Mouse (Mus musculus): ENCODE measurements around the gene Fkbpl.

Fkbpl gene

GRCm38 (mm10) chr17:34627093-34627942 lies 17.2 kb upstream of the Fkbpl start:
- peak; percentile 84 to 89 for DNase-seq

GRCm38 (mm10) chr17:34627943-34628643 lies 16.5 kb upstream of the Fkbpl start, which contains the start of gene Ppt2:
Gene Ppt2 (minus strand): TSS chr17:34628510.
- DNase-seq: peak in 1 of 2 experiments; percentile 60

GRCm38 (mm10) chr17:34628644-34628967 lies 16.0 kb upstream of the Fkbpl start:
- DNase-seq: no peak

GRCm38 (mm10) chr17:34629221-34629751 lies 15.3 kb upstream of the Fkbpl start, which contains the start of gene Prrt1:
Gene Prrt1 (plus strand): TSS chr17:34629533.
- DNase-seq: no peak

GRCm38 (mm10) chr17:34629796-34630603 lies 14.6 kb upstream of the Fkbpl start:
- no peak for DNase-seq

GRCm38 (mm10) chr17:34630761-34631301 lies 13.7 kb upstream of the Fkbpl start:
- DNase-seq: no peak

GRCm38 (mm10) chr17:34631647-34632046 lies 12.9 kb upstream of the Fkbpl start:
- no peak for DNase-seq

- DNase-seq: peak; percentile 91
These were observed 12.3 kb upstream of the Fkbpl start for GRCm38 (mm10) chr17:34632261-34632691.

- DNase-seq: no peak
These were observed 8.9 kb upstream of the Fkbpl start for GRCm38 (mm10) chr17:34635671-34636070.

GRCm38 (mm10) chr17:34637459-34637858 lies 7.1 kb upstream of the Fkbpl start:
- DNase-seq: no peak

- DNase-seq: no peak
These were observed 4.9 kb upstream of the Fkbpl start for GRCm38 (mm10) chr17:34639461-34640255.

- DNase-seq: no peak
These were observed 3.6 kb upstream of the Fkbpl start for GRCm38 (mm10) chr17:34640778-34641601.

GRCm38 (mm10) chr17:34641945-34642344 lies 2.6 kb upstream of the Fkbpl start:
- DNase-seq: no peak

GRCm38 (mm10) chr17:34643379-34643778 lies 1.2 kb upstream of the Fkbpl start:
- no peak for DNase-seq

GRCm38 (mm10) chr17:34643944-34644343 lies 620 bp upstream of the Fkbpl start:
- DNase-seq: no peak

- no peak for DNase-seq
These were observed 779 bp downstream of the Fkbpl start for GRCm38 (mm10) chr17:34645256-34645829.

- DNase-seq: no peak
These were observed 1.4 kb downstream of the Fkbpl start for GRCm38 (mm10) chr17:34645831-34646511.

- DNase-seq: peak; percentile 98 to 99
These were observed 2.6 kb downstream of the Fkbpl start, which contains the start of gene Atf6b for GRCm38 (mm10) chr17:34646906-34647787. Gene Atf6b (plus strand): TSS chr17:34647146.
